Mouse (Mus musculus): ENCODE measurements at regions not wholly inside any gene's neighbourhood (a gene's known extent, or its start where the extent isn't known, plus 50 kb on each side); places are given as distances from the start of the nearest gene placed in this dataset.

GRCm38 (mm10) chr17:44423471-44423985, 235.1 kb downstream of the Clic5 start:
- Histone ChIP-seq H3K4me3 (no peak overlapping the region), H3K27ac (no peak overlapping the region)
- intact Hi-C loops (cut with DNase I): no loop called here
- no peak for DNase-seq
- TF ChIP-seq CTCF (IDR thresholded peaks at IDR 0.05): no peak

GRCm38 (mm10) chr17:44432524-44433295, 244.3 kb downstream of the Clic5 start:
- no peak overlapping the region for H3K4me3 ChIP-seq
- intact Hi-C loops (cut with DNase I): no loop called here
- no peak for DNase-seq
- no peak for TF ChIP-seq CTCF (IDR thresholded peaks at IDR 0.05)
- peak overlapping the region; percentile 43; the same call in 1 of the 2 replicates for H3K27ac ChIP-seq

- Histone ChIP-seq H3K4me3 (no peak overlapping the region), H3K27ac (peak overlapping the region; percentile 43; the same call in 1 of the 2 replicates)
- intact Hi-C loops (cut with DNase I): no loop called here
- TF ChIP-seq CTCF (IDR thresholded peaks at IDR 0.05): no peak
- DNase-seq: no peak
These were observed 244.9 kb downstream of the Clic5 start for GRCm38 (mm10) chr17:44433296-44433653.

GRCm38 (mm10) chr17:44436536-44437043, 248.2 kb downstream of the Clic5 start:
- H3K27ac ChIP-seq: no peak overlapping the region
- intact Hi-C loops (cut with DNase I): no loop called here
- no peak overlapping the region for H3K4me3 ChIP-seq
- no peak for DNase-seq
- no peak for TF ChIP-seq CTCF (IDR thresholded peaks at IDR 0.05)

GRCm38 (mm10) chr17:44438526-44438925, 250.1 kb downstream of the Clic5 start:
- TF ChIP-seq CTCF (IDR thresholded peaks at IDR 0.05): no peak
- DNase-seq: no peak
- intact Hi-C loops (cut with DNase I): no loop called here
- Histone ChIP-seq H3K4me3 (no peak overlapping the region), H3K27ac (no peak overlapping the region)

- intact Hi-C loops (cut with DNase I): no loop called here
- H3K27ac ChIP-seq: no peak overlapping the region
- no peak for TF ChIP-seq CTCF (IDR thresholded peaks at IDR 0.05)
- DNase-seq: no peak
- no peak overlapping the region for H3K4me3 ChIP-seq
These were observed 255.1 kb downstream of the Clic5 start for GRCm38 (mm10) chr17:44443460-44443859.

- no peak for DNase-seq
- intact Hi-C loops (cut with DNase I): no loop called here
- TF ChIP-seq CTCF (IDR thresholded peaks at IDR 0.05): no peak
- H3K27ac ChIP-seq: no peak overlapping the region
- no peak overlapping the region for H3K4me3 ChIP-seq
These were observed 257.0 kb downstream of the Clic5 start for GRCm38 (mm10) chr17:44445361-44445760.

Measured in gastrocnemius, adult 2 months (tissue).